Mouse (Mus musculus) embryonic facial prominence, embryonic 14.5 days (tissue): ENCODE measurements at regions not wholly inside any gene's neighbourhood (a gene's known extent, or its start where the extent isn't known, plus 50 kb on each side); places are given as distances from the start of the nearest gene placed in this dataset.

Source experiments
- ATAC-seq: fragments of 200-750 bp; cut with Nextera tagmentation; 2 replicates; pipeline ENCODE4 v1.8.0; 2017; ENCODE audit warnings: low read depth, moderate number of reproducible peaks, moderate TSS enrichment
- DNase-seq: peaks from one replicate; pipeline ENCODE4 v3.0.0-alpha.2; 2015; ENCODE audit warnings: low spot score
- H3K27ac ChIP-seq: fragments of 300-500 bp; sonication (generic); replicated peaks from 2 replicates; pipeline ENCODE4 v1.5.1; 2014; ENCODE audit warnings: low read depth, mild to moderate bottlenecking, low read length, moderate library complexity
- H3K27me3 ChIP-seq: fragments of 300-500 bp; sonication (generic); replicated peaks from 2 replicates; pipeline ENCODE4 v1.6.1; 2014; ENCODE audit warnings: low read length; ENCODE audit not compliant: control insufficient read depth, insufficient read depth
- H3K36me3 ChIP-seq: fragments of 300-500 bp; sonication (generic); 2 replicates; pipeline ENCODE4 v1.6.1; 2014; ENCODE audit warnings: low read length, mixed read lengths; ENCODE audit not compliant: control insufficient read depth, insufficient read depth
- H3K4me1 ChIP-seq: fragments of 300-500 bp; sonication (generic); 2 replicates; pipeline ENCODE4 v1.6.1; 2014; ENCODE audit warnings: antibody characterized with exemption, low read length; ENCODE audit not compliant: control insufficient read depth, insufficient read depth
- H3K4me2 ChIP-seq: fragments of 300-500 bp; sonication (generic); 2 replicates; pipeline ENCODE4 v1.6.1; 2014; ENCODE audit warnings: low read depth, mild to moderate bottlenecking, low read length, moderate library complexity, mixed read lengths
- H3K4me3 ChIP-seq: fragments of 300-500 bp; sonication (generic); 2 replicates; pipeline ENCODE4 v1.5.1; 2014; ENCODE audit warnings: low read depth, mild to moderate bottlenecking, low read length
- H3K9ac ChIP-seq: fragments of 300-500 bp; sonication (generic); 2 replicates; pipeline ENCODE4 v1.6.1; 2014; ENCODE audit warnings: low read depth, mild to moderate bottlenecking, low read length, moderate library complexity, mixed read lengths
- H3K9me3 ChIP-seq: fragments of 300-500 bp; sonication (generic); 2 replicates; pipeline ENCODE4 v1.6.1; 2016; ENCODE audit warnings: low read length; ENCODE audit not compliant: control insufficient read depth
- WGBS: fragments of 180-500 bp; shearing (Covaris S2); extraction: QIAGEN DNeasy Blood & Tissue Kit; methylation state at CpG from one replicate; pipeline ENCODE4 v1.1.7; 2014; 5-methylcytosine and 5-hydroxymethylcytosine counted together

GRCm38 (mm10) chr12:77986738-77987137 is 207.3 kb upstream of the Gm6657 start:
- H3K4me2 ChIP-seq, result no peak overlapping the region
- no peak for ATAC-seq
- no peaks in the 10 kb centered on the region for H3K36me3 ChIP-seq
- no peaks in the 10 kb centered on the region for H3K27me3 ChIP-seq
- no peak overlapping the region for H3K9ac ChIP-seq
- no peak for DNase-seq
- H3K4me3 ChIP-seq, result no peak overlapping the region
- no peaks in the 10 kb centered on the region for H3K9me3 ChIP-seq
- no peak overlapping the region for H3K27ac ChIP-seq
- H3K4me1 ChIP-seq, result no peaks in the 10 kb centered on the region
- 83% methylated on average over 8 of the region's 8 CpGs for WGBS

- no peaks in the 10 kb centered on the region for H3K4me1 ChIP-seq
- ATAC-seq (no peak), DNase-seq (no peak)
- H3K4me3 ChIP-seq, result no peak overlapping the region
- H3K4me2 ChIP-seq, result no peak overlapping the region
- H3K9ac ChIP-seq, result no peak overlapping the region
- H3K9me3 ChIP-seq, result no peaks in the 10 kb centered on the region
- H3K27ac ChIP-seq, result no peak overlapping the region
- H3K27me3 ChIP-seq, result no peaks in the 10 kb centered on the region
- 37% methylated on average over 3 of the region's 3 CpGs for WGBS
- no peaks in the 10 kb centered on the region for H3K36me3 ChIP-seq
These were observed 204.3 kb upstream of the Gm6657 start for GRCm38 (mm10) chr12:77989766-77990165.

GRCm38 (mm10) chr12:77991627-77992026 is 202.4 kb upstream of the Gm6657 start:
- DNase-seq (peak; percentile 38), ATAC-seq (no peak; the same call in 1 of the 2 replicates)
- Histone ChIP-seq H3K27me3 (no peaks in the 10 kb centered on the region), H3K36me3 (no peaks in the 10 kb centered on the region), H3K4me1 (no peaks in the 10 kb centered on the region), H3K9ac (no peak overlapping the region), H3K9me3 (no peaks in the 10 kb centered on the region), H3K4me2 (no peak overlapping the region), H3K4me3 (no peak overlapping the region), H3K27ac (no peak overlapping the region)
- WGBS, result 65% methylated on average over 6 of the region's 6 CpGs

- no peak overlapping the region for H3K9ac ChIP-seq
- no peaks in the 10 kb centered on the region for H3K9me3 ChIP-seq
- H3K36me3 ChIP-seq, result no peaks in the 10 kb centered on the region
- ATAC-seq, result no peak
- no peak overlapping the region for H3K4me2 ChIP-seq
- no peak for DNase-seq
- no peaks in the 10 kb centered on the region for H3K4me1 ChIP-seq
- no peaks in the 10 kb centered on the region for H3K27me3 ChIP-seq
- WGBS, result 79% methylated on average over 5 of the region's 5 CpGs
- no peak overlapping the region for H3K27ac ChIP-seq
- no peak overlapping the region for H3K4me3 ChIP-seq
These were observed 199.9 kb upstream of the Gm6657 start for GRCm38 (mm10) chr12:77994176-77994575.

GRCm38 (mm10) chr12:77997916-77998315 is 196.1 kb upstream of the Gm6657 start:
- Histone ChIP-seq H3K9me3 (no peaks in the 10 kb centered on the region), H3K4me1 (no peaks in the 10 kb centered on the region), H3K27me3 (no peaks in the 10 kb centered on the region), H3K4me2 (no peak overlapping the region), H3K9ac (no peak overlapping the region), H3K36me3 (no peaks in the 10 kb centered on the region), H3K27ac (no peak overlapping the region), H3K4me3 (no peak overlapping the region)
- WGBS, result 86% methylated on average over 1 of the region's 1 CpGs
- DNase-seq, result no peak
- ATAC-seq, result no peak

GRCm38 (mm10) chr12:78000401-78000800 is 193.6 kb upstream of the Gm6657 start:
- no peak overlapping the region for H3K27ac ChIP-seq
- no peak overlapping the region for H3K4me2 ChIP-seq
- H3K9ac ChIP-seq, result no peak overlapping the region
- H3K4me1 ChIP-seq, result no peaks in the 10 kb centered on the region
- no peaks in the 10 kb centered on the region for H3K27me3 ChIP-seq
- no peak for DNase-seq
- H3K4me3 ChIP-seq, result no peak overlapping the region
- no peaks in the 10 kb centered on the region for H3K9me3 ChIP-seq
- no peak for ATAC-seq
- H3K36me3 ChIP-seq, result no peaks in the 10 kb centered on the region
- WGBS, result 80% methylated on average over 3 of the region's 3 CpGs

- Histone ChIP-seq H3K9ac (no peak overlapping the region), H3K27ac (no peak overlapping the region), H3K27me3 (no peaks in the 10 kb centered on the region), H3K4me1 (no peaks in the 10 kb centered on the region), H3K4me2 (no peak overlapping the region), H3K4me3 (no peak overlapping the region), H3K9me3 (no peaks in the 10 kb centered on the region), H3K36me3 (no peaks in the 10 kb centered on the region)
- DNase-seq, result peak; percentile 68
- no peak for ATAC-seq
- WGBS, result 62% methylated on average over 9 of the region's 9 CpGs
These were observed 192.2 kb upstream of the Gm6657 start for GRCm38 (mm10) chr12:78001846-78002245.

GRCm38 (mm10) chr12:78033766-78034165 is 160.3 kb upstream of the Gm6657 start:
- no peak overlapping the region for H3K4me2 ChIP-seq
- H3K36me3 ChIP-seq, result no peaks in the 10 kb centered on the region
- no peaks in the 10 kb centered on the region for H3K27me3 ChIP-seq
- no peaks in the 10 kb centered on the region for H3K4me1 ChIP-seq
- DNase-seq, result no peak
- H3K27ac ChIP-seq, result no peak overlapping the region
- H3K9me3 ChIP-seq, result no peaks in the 10 kb centered on the region
- no peak for ATAC-seq
- H3K4me3 ChIP-seq, result no peak overlapping the region
- no peak overlapping the region for H3K9ac ChIP-seq

- H3K9ac ChIP-seq, result no peak overlapping the region
- no peaks in the 10 kb centered on the region for H3K36me3 ChIP-seq
- DNase-seq (no peak), ATAC-seq (no peak)
- H3K4me3 ChIP-seq, result no peak overlapping the region
- H3K4me2 ChIP-seq, result no peak overlapping the region
- H3K27me3 ChIP-seq, result no peaks in the 10 kb centered on the region
- no peaks in the 10 kb centered on the region for H3K9me3 ChIP-seq
- WGBS, result 75% methylated on average over 4 of the region's 4 CpGs
- H3K27ac ChIP-seq, result no peak overlapping the region
- H3K4me1 ChIP-seq, result no peaks in the 10 kb centered on the region
These were observed 147.5 kb upstream of the Gm6657 start for GRCm38 (mm10) chr12:78046582-78046981.
